Mouse (Mus musculus) limb, embryonic 14.5 days (tissue): ENCODE results near the gene Spag5. TPM values are rescaled to one million over a fixed set of nuclear protein-coding genes. Genes with fewer than 3 reads are reported as not detected.

Experiments used
- ATAC-seq: fragments of 200-750 bp; cut with Nextera tagmentation; 2 replicates; pipeline ENCODE4 v1.8.0; 2017; ENCODE audit warnings: low read depth, moderate number of reproducible peaks, moderate TSS enrichment; ENCODE audit not compliant: low FRiP score
- DNase-seq: peaks from one replicate; pipeline ENCODE4 v3.0.0-alpha.2; 2015; ENCODE audit warnings: low spot score
- H3K27ac ChIP-seq: fragments of 300-500 bp; sonication (generic); replicated peaks from 2 replicates; pipeline ENCODE4 v1.5.1; 2014; ENCODE audit warnings: low read depth, mild to moderate bottlenecking, low read length, moderate library complexity, mixed read lengths
- H3K27me3 ChIP-seq: fragments of 300-500 bp; sonication (generic); 2 replicates; pipeline ENCODE4 v1.6.1; 2014; ENCODE audit warnings: low read length, mixed read lengths; ENCODE audit not compliant: control insufficient read depth, insufficient read depth
- H3K36me3 ChIP-seq: fragments of 300-500 bp; sonication (generic); 2 replicates; pipeline ENCODE4 v1.6.1; 2014; ENCODE audit warnings: mild to moderate bottlenecking, low read length, moderate library complexity, mixed read lengths; ENCODE audit not compliant: control insufficient read depth, insufficient read depth
- H3K4me1 ChIP-seq: fragments of 300-500 bp; sonication (generic); 2 replicates; pipeline ENCODE4 v1.6.1; 2014; ENCODE audit warnings: antibody characterized with exemption, low read length, mixed read lengths; ENCODE audit not compliant: control insufficient read depth, insufficient read depth
- H3K4me2 ChIP-seq: fragments of 300-500 bp; sonication (generic); replicated peaks from 2 replicates; pipeline ENCODE4 v1.6.1; 2014; ENCODE audit warnings: low read depth, mild to moderate bottlenecking, low read length, moderate library complexity; ENCODE audit not compliant: severe bottlenecking
- H3K4me3 ChIP-seq: fragments of 300-500 bp; sonication (generic); replicated peaks from 2 replicates; pipeline ENCODE4 v1.5.1; 2014; ENCODE audit warnings: low read length
- H3K9ac ChIP-seq: fragments of 300-500 bp; sonication (generic); 2 replicates; pipeline ENCODE4 v1.6.1; 2014; ENCODE audit warnings: mild to moderate bottlenecking, low read depth, low read length, moderate library complexity; ENCODE audit not compliant: severe bottlenecking
- H3K9me3 ChIP-seq: fragments of 300-500 bp; sonication (generic); 2 replicates; pipeline ENCODE4 v1.6.1; 2016; ENCODE audit warnings: low read length; ENCODE audit not compliant: control insufficient read depth
- POLR2A ChIP-seq: fragments of 200-500 bp; IDR thresholded peaks from 2 replicates; pipeline ENCODE4 v1.8.0; 2012; ENCODE audit warnings: inconsistent platforms, mild to moderate bottlenecking, moderate library complexity, borderline replicate concordance; ENCODE audit not compliant: insufficient read depth, insufficient read length; ENCODE audit errors: extremely low read depth
- WGBS: fragments of 180-500 bp; shearing (Covaris S2); extraction: QIAGEN DNeasy Blood & Tissue Kit; methylation state at CpG from one replicate; pipeline ENCODE4 v1.1.7; 2014; 5-methylcytosine and 5-hydroxymethylcytosine counted together
- polyA plus RNA-seq, 2 experiments: library from polyadenylated mRNA; depleted of rRNA in 1 of 2; stranded (reverse) in 1 of 2; unstranded in 1 of 2; fragments of >200 nt; fragmentation: Nextera tagmentation in 1 of 2; extraction: Ambion mirVana in 1 of 2; gene quantifications; 2 replicates each; pipeline versions ENCODE4 v1.2.1 to v1.2.3; 2012 to 2014

The Spag5 gene
- polyA plus RNA-seq, 2 experiments = 28.7 to 57.3 TPM

DNA sequence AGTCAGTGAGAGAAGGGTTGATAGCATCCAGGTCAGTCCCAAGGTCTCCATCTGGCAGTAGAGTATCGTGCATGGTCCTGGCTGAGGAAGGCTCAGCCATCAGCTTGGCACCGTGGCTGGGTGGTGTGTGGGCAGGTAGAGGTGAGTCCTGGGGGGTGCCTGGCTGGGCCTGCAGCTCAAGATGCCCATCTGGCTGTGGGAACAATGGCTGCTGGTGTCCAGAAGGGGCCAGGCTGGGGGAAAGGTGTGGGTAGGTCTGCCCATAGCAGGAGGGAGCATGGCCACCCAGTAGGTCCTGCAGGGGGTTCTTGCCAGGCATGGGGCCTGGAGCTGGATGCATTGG lies 59.4 kb downstream of the Spag5 start:
- no peak for DNase-seq
- no peak overlapping the region for H3K4me2 ChIP-seq

DNA sequence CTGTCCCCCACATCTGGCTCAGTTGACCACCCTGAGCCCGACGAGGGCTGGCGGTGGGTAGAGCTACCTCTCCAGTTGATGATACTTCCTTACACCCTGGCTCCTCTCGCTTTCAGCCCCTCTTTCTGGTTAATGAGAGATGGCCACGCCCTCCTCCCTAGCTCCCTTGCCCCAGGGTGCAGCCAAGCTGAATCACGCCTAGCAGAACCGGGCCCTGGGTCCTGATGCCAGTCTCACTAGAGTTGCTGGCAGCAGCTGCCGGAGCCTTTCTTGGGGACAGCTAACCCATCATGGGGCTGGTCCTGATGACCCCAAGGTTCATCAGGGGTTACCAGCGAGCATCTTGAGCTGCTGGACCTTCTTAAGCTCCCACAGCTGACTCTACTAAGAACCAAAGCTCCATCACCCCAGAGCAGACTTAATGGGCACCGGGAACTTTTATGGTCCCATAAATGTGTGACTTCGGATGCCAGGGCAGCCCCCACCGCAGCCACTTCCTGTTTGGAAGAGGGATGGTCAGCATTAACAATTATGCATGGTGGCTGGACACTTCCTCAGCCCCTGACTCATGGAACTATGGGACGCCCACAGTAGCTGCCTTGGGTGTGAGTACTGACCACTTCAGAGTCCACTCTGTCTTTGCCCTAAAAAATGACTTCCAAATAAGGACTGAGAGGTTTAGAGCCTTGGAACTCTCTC lies 62.1 kb downstream of the Spag5 start:
- no peak for ATAC-seq

More for the DNA sequence above, 59.4 kb downstream of the Spag5 start:
- Histone ChIP-seq H3K4me1 (peaks cover 12% of the 10 kb centered on the region), H3K9ac (no peak overlapping the region), H3K36me3 (no peaks in the 10 kb centered on the region), H3K27me3 (no peaks in the 10 kb centered on the region), H3K27ac (no peak overlapping the region), H3K9me3 (no peaks in the 10 kb centered on the region), H3K4me3 (no peak overlapping the region)
- 51% methylated on average over 2 of the region's 2 CpGs for WGBS
- no peak for TF ChIP-seq POLR2A
- no peak for ATAC-seq

DNA sequence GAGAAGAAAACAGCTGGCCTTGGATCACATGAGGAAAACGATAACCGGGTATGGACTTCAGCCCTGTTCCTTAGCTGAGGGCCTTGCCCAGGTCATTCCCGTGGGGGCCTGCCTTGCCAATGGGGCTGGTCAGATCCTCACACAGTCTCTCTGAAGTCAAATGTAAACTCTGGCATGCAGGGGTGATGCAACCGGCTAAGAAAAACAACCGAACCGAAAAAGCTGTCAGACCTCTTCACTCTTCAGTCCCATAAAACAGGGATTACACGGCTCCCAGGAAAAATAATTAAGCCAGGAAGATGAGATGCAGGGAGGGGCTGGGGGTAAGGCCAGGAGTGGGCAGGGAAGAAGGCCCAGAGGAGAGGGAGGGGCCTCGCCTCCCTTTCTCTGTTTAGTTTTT lies 62.8 kb downstream of the Spag5 start:
- 30% methylated on average over 8 of the region's 8 CpGs for WGBS
- H3K27ac ChIP-seq = no peak overlapping the region

More for the DNA sequence above, 62.1 kb downstream of the Spag5 start:
- no peak overlapping the region for H3K4me2 ChIP-seq
- TF ChIP-seq POLR2A = no peak
- no peak overlapping the region for H3K4me3 ChIP-seq
- H3K9ac ChIP-seq = no peak overlapping the region
- no peaks in the 10 kb centered on the region for H3K27me3 ChIP-seq
- WGBS = 53% methylated on average over 13 of the region's 13 CpGs
- H3K9me3 ChIP-seq = no peaks in the 10 kb centered on the region
- H3K27ac ChIP-seq = no peak overlapping the region
- peaks cover 12% of the 10 kb centered on the region for H3K4me1 ChIP-seq
- H3K36me3 ChIP-seq = no peaks in the 10 kb centered on the region
- DNase-seq = no peak

DNA sequence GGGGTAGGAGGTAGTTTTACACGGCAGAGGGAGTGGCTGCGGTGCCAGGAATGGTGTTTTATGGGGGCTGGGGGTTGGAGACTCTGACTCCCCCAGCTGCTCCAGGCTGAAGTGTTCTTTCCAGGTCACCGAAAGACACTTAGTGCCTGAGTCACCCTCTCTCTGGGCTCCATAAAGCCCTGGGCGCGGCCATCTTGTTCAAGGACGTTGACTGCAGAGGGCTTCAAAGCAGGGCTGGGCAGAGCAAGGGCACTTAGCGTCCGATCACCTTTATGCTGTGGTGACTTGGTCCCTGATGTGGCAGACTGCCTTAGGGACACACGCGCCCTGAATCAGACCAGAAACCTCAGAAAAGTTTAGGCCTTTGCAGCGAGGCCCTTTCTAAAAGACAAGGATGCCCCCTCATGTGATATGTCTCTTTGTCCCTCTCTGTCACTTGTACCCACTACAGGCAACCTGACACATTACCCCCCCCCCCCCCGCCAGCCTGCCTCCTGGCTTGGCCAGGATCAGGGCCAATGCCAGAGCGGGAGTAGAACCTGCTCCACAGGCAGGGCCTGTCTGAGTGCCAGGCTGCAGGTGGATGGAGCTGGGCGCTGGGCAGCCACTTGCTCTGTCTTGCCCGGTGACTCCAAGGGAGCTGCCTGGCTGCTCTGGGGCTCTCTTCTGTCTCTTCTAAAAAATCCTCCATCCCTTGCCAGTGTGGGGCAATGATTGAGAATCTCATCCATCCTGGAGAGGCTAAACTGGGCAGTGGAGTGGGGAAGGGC lies 66.3 kb downstream of the Spag5 start:
- WGBS = 77% methylated on average over 15 of the region's 15 CpGs
- H3K9ac ChIP-seq = 0 out of 2 replicates have a peak overlapping the region, but pooled peaks have one; percentile 7
- H3K27ac ChIP-seq = no peak overlapping the region
- no peaks in the 10 kb centered on the region for H3K27me3 ChIP-seq
- no peak for DNase-seq
- no peaks in the 10 kb centered on the region for H3K36me3 ChIP-seq
- TF ChIP-seq POLR2A = no peak
- no peak overlapping the region for H3K4me2 ChIP-seq
- H3K4me1 ChIP-seq = peaks cover 12% of the 10 kb centered on the region
- no peak for ATAC-seq
- H3K4me3 ChIP-seq = no peak overlapping the region
- H3K9me3 ChIP-seq = no peaks in the 10 kb centered on the region

More for the DNA sequence above, 62.8 kb downstream of the Spag5 start:
- H3K9me3 ChIP-seq = no peaks in the 10 kb centered on the region
- H3K4me2 ChIP-seq = no peak overlapping the region
- H3K4me3 ChIP-seq = no peak overlapping the region
- no peaks in the 10 kb centered on the region for H3K36me3 ChIP-seq
- DNase-seq (no peak), ATAC-seq (no peak)
- no peak for TF ChIP-seq POLR2A
- peaks cover 12% of the 10 kb centered on the region for H3K4me1 ChIP-seq
- H3K9ac ChIP-seq = no peak overlapping the region
- no peaks in the 10 kb centered on the region for H3K27me3 ChIP-seq

DNA sequence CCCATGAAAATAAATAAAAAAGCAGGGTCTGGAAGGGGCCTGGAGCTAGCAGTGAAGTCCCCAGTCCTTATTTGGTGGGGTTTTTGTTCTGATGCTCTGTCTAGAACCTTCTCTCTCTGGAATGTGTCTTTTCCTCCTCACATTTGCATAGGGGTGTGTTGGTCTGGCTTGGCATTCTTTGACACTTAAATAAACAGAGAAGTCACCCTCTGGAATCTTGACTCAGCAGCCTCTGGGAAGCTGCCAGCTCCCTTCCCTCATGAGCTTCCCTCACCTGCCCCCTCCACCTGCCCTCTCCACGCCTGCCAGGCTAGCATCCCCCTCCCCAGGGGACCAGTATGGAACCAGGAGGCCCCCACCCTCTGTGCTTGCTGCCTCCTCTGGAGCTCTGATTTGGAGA lies 69.1 kb downstream of the Spag5 start:
- Histone ChIP-seq H3K4me2 (no peak overlapping the region), H3K9me3 (no peaks in the 10 kb centered on the region), H3K36me3 (no peaks in the 10 kb centered on the region), H3K27me3 (no peaks in the 10 kb centered on the region), H3K9ac (no peak overlapping the region), H3K27ac (no peak overlapping the region), H3K4me1 (peaks cover 7% of the 10 kb centered on the region; the same call in 1 of the 2 replicates), H3K4me3 (no peak overlapping the region)
- ATAC-seq = no peak
- 33% methylated on average over 1 of the region's 1 CpGs for WGBS
- no peak for DNase-seq
- TF ChIP-seq POLR2A = no peak
